Mouse (Mus musculus): ENCODE results near the gene Ap3m1. TPM values are rescaled to one million over a fixed set of nuclear protein-coding genes. Genes with fewer than 3 reads are reported as not detected.

The Ap3m1 gene
- total RNA-seq, 2 experiments from 2014 or later = 62.9 to 72.4 TPM

DNA sequence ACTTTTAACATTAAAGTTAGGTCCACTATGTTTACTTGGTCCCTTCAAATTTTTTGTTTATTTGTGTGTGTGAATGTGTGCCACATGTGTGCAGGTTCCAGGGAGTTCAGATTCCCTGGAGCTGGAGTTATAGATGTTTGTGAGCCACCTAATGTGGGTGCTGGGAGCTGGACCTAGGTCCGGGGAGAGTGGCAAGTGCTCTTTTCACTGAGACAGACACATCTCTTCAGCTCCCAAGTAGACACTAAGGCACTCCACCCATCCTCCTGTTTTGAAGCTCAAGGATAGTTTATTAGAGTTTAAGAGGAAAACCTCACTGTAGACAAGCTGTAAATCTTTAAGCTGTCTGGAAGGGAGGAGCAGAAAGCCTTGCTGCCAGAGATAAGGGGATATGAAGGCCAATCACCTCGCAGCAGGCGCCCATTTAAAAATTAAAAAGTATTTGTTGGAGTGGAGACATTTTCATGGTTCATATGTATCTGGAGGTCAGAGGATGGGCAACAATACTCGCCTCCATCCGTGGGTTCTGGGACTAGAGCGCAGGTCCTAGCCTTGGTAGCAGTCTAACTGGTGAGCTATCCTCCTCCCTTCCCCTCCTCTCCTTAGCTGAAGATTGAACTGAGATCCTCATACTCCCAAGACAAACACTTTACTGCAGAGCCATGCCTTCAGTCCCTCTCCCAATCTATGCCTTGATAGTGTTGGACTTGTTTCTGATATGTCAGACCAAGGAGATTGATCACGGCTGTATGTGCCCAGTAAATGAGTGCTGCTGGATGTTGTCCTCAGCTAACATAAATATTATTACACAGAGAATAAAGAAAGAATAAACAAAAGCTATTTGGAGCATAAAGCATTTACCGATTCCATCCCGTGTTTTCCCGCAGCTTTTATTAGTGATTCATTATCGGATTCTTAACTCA lies 22.4 kb upstream of the Ap3m1 start:
- intact Hi-C loops (cut with DNase I) = loop anchor here (2.0 kb wide), 1 partner anchor 22 kb away; the partner anchor contains the start of genes Adk and Ap3m1
- DNase-seq (ENCODE audit: low spot score) = no peak

DNA sequence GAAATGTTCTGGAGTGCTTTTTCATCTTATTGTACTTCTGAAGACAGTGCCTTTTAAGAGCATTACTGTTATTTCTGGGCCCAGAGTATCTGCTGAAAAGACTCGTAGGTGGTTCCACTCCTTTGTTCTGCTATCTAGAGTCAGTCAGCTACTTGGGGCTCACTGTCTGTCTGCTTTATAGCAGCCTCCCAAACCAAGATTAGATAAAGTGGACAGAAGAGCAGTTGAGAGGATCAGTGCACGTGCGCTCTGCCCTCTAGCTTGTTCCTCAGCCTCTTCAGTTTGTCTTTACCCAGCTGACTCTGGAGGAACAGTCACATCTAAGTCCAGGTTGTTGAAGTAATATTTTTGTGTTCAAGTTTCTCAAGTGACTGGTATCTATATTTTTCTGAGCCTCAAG lies 21.7 kb upstream of the Ap3m1 start:
- no peak for DNase-seq (ENCODE audit: low spot score)
- intact Hi-C loops (cut with DNase I) = loop anchor here (2.0 kb wide), 1 partner anchor 21 kb away; the partner anchor contains the start of genes Adk and Ap3m1

DNA sequence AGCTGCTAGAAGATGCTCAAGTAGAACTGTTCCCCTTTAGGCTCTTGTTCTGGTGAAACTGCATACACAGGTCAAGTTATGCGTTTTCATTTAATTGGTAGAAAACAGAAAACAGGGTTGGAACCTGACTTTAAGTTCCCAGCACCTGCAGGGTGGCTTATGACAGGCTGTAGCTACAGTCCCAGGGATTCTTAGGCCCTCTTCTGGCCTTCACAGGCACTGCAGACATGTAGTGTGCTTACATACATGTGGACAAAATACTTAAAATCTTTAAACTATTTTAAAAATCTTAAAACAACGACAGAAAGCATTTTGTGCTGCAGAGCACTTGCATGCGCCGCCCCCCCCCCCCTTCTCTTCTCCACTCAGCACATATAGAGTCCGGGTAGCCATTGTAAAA lies 17.3 kb upstream of the Ap3m1 start:
- no peak for DNase-seq (ENCODE audit: low spot score)
- intact Hi-C loops (cut with DNase I) = no loop called here

- intact Hi-C loops (cut with DNase I) = no loop called here
- DNase-seq (ENCODE audit: low spot score) = no peak
Observed at GRCm38 (mm10) chr14:21065490-21066162, 13.3 kb upstream of the Ap3m1 start.

GRCm38 (mm10) chr14:21064321-21064720 lies 12.0 kb upstream of the Ap3m1 start:
- intact Hi-C loops (cut with DNase I) = no loop called here

GRCm38 (mm10) chr14:21062766-21063513 lies 10.6 kb upstream of the Ap3m1 start:
- intact Hi-C loops (cut with DNase I) = no loop called here
- DNase-seq (ENCODE audit: low spot score) = no peak

More at GRCm38 (mm10) chr14:21064321-21064720, 12.0 kb upstream of the Ap3m1 start:
- DNase-seq (ENCODE audit: low spot score) = no peak

GRCm38 (mm10) chr14:21058972-21059371 lies 6.7 kb upstream of the Ap3m1 start:
- DNase-seq (ENCODE audit: low spot score) = no peak

GRCm38 (mm10) chr14:21053586-21053985 lies 1.3 kb upstream of the Ap3m1 start:
- intact Hi-C loops (cut with DNase I) = loop anchor here (2.0 kb wide), 1 partner anchor 21 kb away; no protein-coding TSS in a partner anchor
- no peak for DNase-seq (ENCODE audit: low spot score)

More at GRCm38 (mm10) chr14:21058972-21059371, 6.7 kb upstream of the Ap3m1 start:
- intact Hi-C loops (cut with DNase I) = no loop called here

DNA sequence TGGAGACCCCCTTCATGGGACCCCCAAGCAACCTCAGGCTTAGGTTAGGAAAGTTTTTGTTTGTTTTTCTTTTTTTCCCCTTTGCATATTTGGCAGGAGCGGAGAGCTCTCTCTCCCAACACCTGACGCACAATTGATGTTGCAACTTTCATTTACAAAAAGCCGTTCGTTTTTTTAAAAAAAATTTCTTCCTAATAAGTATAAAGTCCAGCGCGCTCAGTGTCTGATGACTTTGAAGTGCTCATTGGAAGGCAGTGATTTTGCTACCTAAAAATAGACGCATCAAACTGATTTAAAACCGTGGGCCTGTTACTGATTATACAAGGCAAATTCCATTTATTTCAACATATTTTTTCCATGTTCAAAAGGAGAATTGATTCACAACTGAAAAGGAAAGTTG lies 843 bp upstream of the Ap3m1 start:
- intact Hi-C loops (cut with DNase I) = loop anchor here (2.0 kb wide), 1 partner anchor 22 kb away; no protein-coding TSS in a partner anchor
- no peak for DNase-seq (ENCODE audit: low spot score)

DNA sequence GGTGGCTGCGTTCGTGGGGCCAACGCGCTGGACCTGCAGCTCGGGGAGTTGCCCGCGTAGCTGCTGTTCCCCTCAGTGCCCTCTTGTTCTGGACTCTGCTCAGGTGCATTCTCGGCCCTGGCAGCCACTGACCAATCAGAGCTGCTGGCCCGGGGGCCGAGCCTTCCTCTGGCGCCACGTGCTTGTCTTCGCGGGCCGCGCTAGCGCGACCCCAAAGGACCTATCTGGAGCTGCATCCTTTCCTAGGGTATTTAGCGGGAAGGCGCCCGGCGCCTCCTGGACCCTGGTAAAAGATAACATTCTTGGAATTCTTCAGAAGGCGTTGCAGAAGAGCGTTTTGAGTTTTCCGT lies 448 bp upstream of the Ap3m1 start:
- intact Hi-C loops (cut with DNase I) = loop anchor here (2.0 kb wide), 1 partner anchor 22 kb away; no protein-coding TSS in a partner anchor
- DNase-seq (ENCODE audit: low spot score) = peak; percentile 71

DNA sequence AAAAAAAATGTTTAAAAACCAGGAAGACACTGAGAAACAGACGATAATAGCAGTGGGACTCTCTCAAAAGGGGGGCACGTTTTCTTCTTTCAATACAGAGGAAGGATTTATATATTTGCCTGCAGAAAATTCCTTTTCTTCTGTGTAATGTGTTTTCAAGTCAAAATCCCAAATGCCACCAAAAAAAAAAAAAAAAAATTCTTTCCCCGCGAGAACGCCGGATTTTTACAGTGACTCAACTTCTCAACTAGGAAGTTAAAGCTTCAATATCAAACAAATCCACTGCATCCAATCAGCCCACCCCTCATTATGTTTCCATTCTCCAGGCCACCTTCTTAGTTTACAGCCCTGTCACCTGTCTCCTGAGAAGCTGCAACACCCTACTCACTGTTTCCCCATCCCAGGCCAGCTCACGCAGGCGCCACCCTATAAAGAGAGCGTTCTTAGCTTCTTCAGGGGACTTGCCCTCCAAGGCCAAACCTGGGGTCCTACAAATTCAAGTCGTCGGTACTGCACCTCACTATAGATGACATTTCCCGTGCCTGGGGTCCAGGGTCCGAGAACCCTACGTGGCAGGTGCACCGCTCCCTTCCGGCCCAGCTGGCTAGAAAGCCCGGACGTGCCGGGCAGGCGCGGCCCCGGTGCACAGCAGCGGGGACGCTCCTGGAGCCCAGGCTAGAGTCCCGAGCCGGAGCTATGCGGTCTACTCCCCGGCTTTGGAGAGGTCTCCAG lies 762 bp downstream of the Ap3m1 start:
- no peak for DNase-seq (ENCODE audit: low spot score)
- intact Hi-C loops (cut with DNase I) = loop anchor here (2.0 kb wide), 3 partner anchors 17 to 57 kb away; no protein-coding TSS in a partner anchor

DNA sequence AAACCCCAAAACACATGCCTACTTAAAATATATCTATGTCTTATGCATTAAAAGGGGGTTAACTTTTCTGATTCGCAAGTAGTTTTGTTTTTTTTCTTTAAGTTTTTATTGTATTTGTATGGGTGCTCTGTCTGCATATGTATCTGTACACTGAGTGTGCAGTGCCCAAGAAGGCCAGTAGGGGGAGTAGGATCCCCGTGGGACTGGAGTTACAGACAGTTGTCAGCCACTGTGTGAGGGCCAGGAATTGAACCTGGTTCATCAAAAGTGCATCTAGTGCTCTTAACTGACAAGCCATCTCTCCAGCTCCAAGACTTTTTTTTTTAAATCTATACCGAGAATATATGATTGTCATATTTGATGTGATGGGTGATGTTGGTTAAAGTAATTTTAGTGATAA lies 1.6 kb downstream of the Ap3m1 start:
- DNase-seq (ENCODE audit: low spot score) = no peak
- intact Hi-C loops (cut with DNase I) = loop anchor here (2.0 kb wide), 2 partner anchors 16 to 58 kb away; no protein-coding TSS in a partner anchor

- intact Hi-C loops (cut with DNase I) = no loop called here
- DNase-seq (ENCODE audit: low spot score) = no peak
Observed at GRCm38 (mm10) chr14:21048879-21049278, 3.4 kb downstream of the Ap3m1 start.

- intact Hi-C loops (cut with DNase I) = no loop called here
Observed at GRCm38 (mm10) chr14:21047840-21048239, 4.5 kb downstream of the Ap3m1 start.

DNA sequence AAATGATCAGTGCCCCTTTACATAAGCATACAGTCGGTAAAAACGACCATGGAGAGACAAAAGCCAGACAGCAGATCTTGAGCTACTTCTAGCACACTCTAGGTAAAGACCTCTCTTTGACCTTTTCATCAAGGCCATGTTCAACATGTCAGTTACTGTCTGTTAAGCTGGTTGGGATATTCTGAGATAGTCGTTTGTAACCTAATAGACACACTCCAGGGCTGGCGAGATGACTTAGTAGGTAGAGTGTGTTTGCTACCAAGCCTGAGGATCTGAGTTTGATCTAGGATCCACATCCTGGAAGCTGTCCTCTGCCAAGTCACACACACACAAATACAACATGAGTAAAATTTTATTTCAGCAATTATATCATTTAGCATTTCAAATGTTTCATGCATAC lies 12.7 kb downstream of the Ap3m1 start:
- DNase-seq (ENCODE audit: low spot score) = no peak
- intact Hi-C loops (cut with DNase I) = no loop called here

More at GRCm38 (mm10) chr14:21047840-21048239, 4.5 kb downstream of the Ap3m1 start:
- no peak for DNase-seq (ENCODE audit: low spot score)

DNA sequence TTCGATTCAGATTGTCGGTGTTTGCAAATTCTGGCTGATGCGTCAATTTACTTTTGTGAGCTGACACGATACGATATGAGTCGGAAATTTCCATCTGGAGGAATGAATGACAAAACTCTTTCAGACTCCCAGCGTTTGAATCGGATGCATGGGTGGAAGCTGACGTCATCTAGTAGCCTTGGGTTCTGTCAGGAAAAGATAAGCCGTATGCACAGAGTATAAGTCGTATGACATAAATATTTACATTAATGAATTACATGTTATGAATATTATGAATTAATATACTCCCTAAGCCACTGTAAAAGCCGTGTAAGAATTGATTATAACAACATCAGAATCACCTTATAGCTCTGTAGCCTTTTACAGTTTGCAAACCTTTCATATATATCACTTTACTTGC lies 13.2 kb downstream of the Ap3m1 start:
- no peak for DNase-seq (ENCODE audit: low spot score)
- intact Hi-C loops (cut with DNase I) = no loop called here

GRCm38 (mm10) chr14:21034791-21035190 lies 17.5 kb downstream of the Ap3m1 start:
- intact Hi-C loops (cut with DNase I) = loop anchor here (2.0 kb wide), 1 partner anchor 16 kb away; no protein-coding TSS in a partner anchor
- no peak for DNase-seq (ENCODE audit: low spot score)

DNA sequence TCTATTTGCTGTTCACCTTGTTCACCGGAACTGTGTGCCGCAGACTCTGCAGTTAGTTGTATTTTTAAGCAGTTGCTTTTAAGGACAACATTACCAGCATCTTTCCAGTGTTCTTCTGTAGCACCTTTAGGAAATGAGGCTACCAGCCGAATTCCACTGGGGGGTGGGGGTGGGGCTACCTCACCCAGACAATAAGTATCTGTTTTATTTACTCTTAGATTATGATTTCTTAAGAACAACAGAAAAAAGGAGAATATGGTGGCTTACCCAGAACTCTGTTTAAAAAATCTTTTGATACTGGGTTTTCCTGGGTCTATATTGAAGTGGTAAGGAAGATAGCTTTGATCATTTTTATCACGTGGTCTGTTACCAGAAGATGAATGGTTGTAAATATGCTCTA lies 18.0 kb downstream of the Ap3m1 start:
- intact Hi-C loops (cut with DNase I) = loop anchor here (2.0 kb wide), 1 partner anchor 17 kb away; no protein-coding TSS in a partner anchor
- no peak for DNase-seq (ENCODE audit: low spot score)

All from heart, postnatal 25 days (tissue).